Mouse (Mus musculus): ENCODE data around the gene Med19. TPM values are rescaled to one million over a fixed set of nuclear protein-coding genes. Genes with fewer than 3 reads are reported as not detected.

The Med19 gene
- polyA plus RNA-seq, 1 experiment from 2014 or later, result 34.5 TPM

DNA sequence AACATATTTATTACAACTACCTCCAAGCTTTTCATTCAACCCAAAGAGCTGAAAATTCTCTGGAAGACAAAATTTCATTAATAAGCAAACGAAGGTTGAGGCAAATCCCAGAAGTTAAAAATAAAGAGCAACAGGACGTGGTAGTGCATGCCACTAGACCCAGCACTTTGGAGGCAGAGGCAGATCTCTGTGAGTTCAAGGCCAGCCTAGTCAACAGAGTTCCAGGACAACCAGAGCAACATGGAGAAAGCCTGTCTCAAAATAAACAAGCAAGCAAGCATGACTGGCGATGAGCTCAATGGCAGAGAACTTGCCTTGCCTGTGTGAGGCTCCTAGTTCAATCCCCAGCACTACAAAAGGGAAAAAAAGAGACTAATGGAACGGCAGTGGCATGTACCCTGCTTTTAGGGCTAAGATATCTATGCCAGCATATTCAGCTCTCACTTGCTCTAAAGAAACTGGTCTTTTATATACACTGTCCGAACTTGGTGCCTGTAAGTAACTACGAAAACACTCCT is 31.1 kb upstream of the Med19 start:
- H3K4me1 ChIP-seq, result peaks cover 28% of the 10 kb centered on the region
- WGBS, result 94% methylated on average over 6 of the region's 6 CpGs
- no peak overlapping the region for H3K9ac ChIP-seq
- H3K9me3 ChIP-seq, result no peaks in the 10 kb centered on the region
- H3K4me2 ChIP-seq (replicated peaks), result peak overlapping the region; percentile 16
- H3K36me3 ChIP-seq, result no peaks in the 10 kb centered on the region
- H3K27me3 ChIP-seq, result no peaks in the 10 kb centered on the region
- no peak overlapping the region for H3K27ac ChIP-seq
- ATAC-seq (ENCODE audit: low FRiP score, low read depth), result no peak
- no peak overlapping the region for H3K4me3 ChIP-seq

DNA sequence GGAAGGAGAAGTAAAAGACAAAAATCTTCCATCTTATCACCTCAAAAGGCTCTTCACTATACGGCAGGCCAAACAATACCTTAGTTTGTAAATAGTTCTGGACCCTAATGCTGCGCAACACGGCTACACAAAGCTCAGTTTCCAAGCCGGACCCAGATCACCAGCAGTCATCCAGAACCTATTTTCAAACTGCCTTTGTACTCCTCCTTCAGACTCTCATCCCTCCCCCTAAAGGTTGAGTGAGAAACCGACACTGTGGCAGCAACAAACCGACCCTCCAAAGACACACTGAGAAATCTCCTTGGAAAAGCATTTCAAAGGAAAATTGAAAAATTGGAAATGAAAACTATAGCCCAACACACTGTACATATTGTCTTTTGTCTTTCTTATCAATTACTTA is 29.8 kb upstream of the Med19 start:
- H3K27me3 ChIP-seq, result no peaks in the 10 kb centered on the region
- peak overlapping the region; percentile 76 for H3K4me2 ChIP-seq (replicated peaks)
- H3K27ac ChIP-seq, result no peak overlapping the region
- 57% methylated on average over 6 of the region's 6 CpGs for WGBS
- no peaks in the 10 kb centered on the region for H3K9me3 ChIP-seq
- no peaks in the 10 kb centered on the region for H3K36me3 ChIP-seq
- peak overlapping the region; percentile 59 for H3K9ac ChIP-seq
- no peak for ATAC-seq (ENCODE audit: low FRiP score, low read depth)
- peak overlapping the region; percentile 62 for H3K4me3 ChIP-seq
- peaks cover 24% of the 10 kb centered on the region for H3K4me1 ChIP-seq

DNA sequence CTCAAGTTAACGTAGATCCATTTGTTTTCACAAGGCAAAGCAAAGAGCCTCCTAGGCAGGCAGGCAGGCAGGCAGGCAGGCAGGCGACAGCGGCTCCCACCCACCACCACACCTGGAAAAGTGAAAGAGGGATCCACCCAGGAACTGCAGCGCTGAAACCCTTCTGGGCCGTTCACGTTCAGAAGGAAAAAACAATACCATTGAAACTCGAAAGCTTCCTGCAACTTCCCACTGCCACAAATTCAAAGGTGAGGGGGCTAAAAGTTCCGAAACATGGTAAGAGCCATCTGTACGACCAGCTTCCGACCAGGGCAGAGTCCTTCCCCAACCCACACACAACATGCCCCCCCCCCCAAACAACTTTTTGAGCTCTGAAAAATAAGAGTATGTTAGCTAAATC is 28.5 kb upstream of the Med19 start:
- H3K27me3 ChIP-seq, result no peaks in the 10 kb centered on the region
- H3K9me3 ChIP-seq, result no peaks in the 10 kb centered on the region
- peak overlapping the region; percentile 76 for H3K4me2 ChIP-seq (replicated peaks)
- WGBS, result under 1% methylated on average over 10 of the region's 10 CpGs
- peak overlapping the region; percentile 84 for H3K9ac ChIP-seq
- no peak for ATAC-seq (ENCODE audit: low FRiP score, low read depth)
- H3K27ac ChIP-seq, result peak overlapping the region; percentile 94
- H3K36me3 ChIP-seq, result no peaks in the 10 kb centered on the region
- peaks cover 18% of the 10 kb centered on the region for H3K4me1 ChIP-seq
- peak overlapping the region; percentile 62 for H3K4me3 ChIP-seq

DNA sequence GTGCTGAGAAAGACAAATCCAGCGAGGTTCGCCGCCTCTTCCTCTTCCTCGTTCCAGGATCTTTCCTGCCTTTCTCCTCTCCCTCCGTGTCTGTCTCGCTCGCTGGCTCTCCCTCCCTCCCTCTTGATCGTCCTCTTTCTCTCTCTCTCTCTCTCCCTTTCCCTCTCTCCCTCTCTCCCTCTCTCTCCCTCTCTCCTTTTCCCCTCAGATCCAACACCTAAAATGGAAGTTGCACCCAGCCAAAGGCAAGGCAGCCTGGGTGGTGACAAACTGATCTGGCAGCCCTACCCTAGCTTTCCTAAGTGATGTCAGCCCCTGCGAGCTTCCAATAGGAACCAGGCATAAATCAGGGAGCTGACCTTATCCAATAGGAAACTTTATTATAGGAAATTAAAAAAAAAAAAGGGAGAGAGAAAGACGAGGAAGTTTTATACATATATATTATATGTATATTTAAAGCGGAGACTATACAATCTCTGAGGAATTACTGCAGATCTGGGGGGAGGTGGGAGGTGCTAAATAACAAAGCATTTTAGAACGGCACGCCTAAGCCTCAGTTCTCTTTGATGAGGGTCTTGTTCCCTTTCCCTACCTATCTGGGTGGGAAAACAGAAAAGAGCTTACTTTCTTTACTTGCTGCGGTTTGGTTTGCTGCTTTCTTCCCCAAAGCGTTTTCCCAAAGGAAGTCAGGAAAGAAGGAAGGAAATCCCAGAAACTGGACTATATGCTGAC is 27.6 kb upstream of the Med19 start, which contains the start of gene Ctnnd1:
Gene Ctnnd1 (minus strand): TSS at position 302 of the 732 bp plus-strand sequence.
- peaks cover 18% of the 10 kb centered on the region for H3K4me1 ChIP-seq
- peak; percentile 98 for ATAC-seq (ENCODE audit: low FRiP score, low read depth)
- H3K9ac ChIP-seq, result peak within 1 kb of the TSS; percentile 84
- 0% methylated on average over 15 of the region's 15 CpGs for WGBS
- peak within 1 kb of the TSS; percentile 76 for H3K4me2 ChIP-seq (replicated peaks)
- H3K27me3 ChIP-seq, result no peaks in the 10 kb centered on the region
- H3K36me3 ChIP-seq, result no peaks in the 10 kb centered on the region
- peak within 1 kb of the TSS; percentile 94 for H3K27ac ChIP-seq
- peak within 1 kb of the TSS; percentile 62 for H3K4me3 ChIP-seq
- no peaks in the 10 kb centered on the region for H3K9me3 ChIP-seq

DNA sequence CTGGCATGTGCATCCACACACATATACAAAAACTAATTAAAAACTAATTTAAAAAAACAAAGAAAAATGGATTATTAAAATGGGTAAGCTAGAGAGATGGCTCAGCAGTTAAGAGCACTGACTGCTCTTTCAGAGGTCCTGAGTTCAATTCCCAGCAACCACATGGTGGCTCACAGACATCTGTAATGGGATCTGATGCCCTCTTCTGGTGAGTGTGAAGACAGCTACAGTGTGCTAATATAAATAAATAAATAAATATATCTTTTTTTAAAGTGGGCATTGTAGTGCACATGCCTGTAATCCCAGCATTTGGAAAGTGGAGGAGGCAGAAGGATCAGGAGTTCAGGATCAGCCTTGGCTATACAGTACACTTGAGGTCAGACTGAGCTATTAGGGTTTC is 24.8 kb upstream of the Med19 start:
- Histone ChIP-seq H3K27ac (no peak overlapping the region), H3K4me2 (replicated peaks) (no peak overlapping the region), H3K27me3 (no peaks in the 10 kb centered on the region), H3K4me1 (peaks cover 7% of the 10 kb centered on the region), H3K4me3 (no peak overlapping the region), H3K9me3 (no peaks in the 10 kb centered on the region), H3K9ac (no peak overlapping the region), H3K36me3 (no peaks in the 10 kb centered on the region)
- no peak for ATAC-seq (ENCODE audit: low FRiP score, low read depth)

DNA sequence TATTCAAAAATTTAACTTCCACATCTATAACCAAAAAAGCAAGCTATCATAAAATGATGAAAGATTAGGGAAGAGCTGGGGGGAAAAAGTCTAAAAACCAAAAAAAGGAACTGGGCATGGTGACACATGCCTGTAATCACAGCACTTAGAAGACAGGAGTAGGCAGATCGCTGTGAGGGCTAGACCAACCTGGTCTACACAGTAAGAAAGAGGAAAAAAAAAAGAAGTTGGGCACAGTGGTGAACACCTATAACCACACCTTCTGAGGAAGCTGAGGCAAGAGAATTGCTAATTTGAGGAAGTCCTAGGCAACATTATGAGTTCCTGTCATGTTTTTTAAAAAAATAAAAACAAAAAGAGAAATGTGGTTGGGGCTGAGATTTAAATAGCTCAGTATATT is 22.3 kb upstream of the Med19 start:
- Histone ChIP-seq H3K36me3 (no peaks in the 10 kb centered on the region), H3K9ac (no peak overlapping the region), H3K9me3 (no peaks in the 10 kb centered on the region), H3K27me3 (no peaks in the 10 kb centered on the region), H3K4me3 (no peak overlapping the region), H3K4me1 (no peaks in the 10 kb centered on the region), H3K27ac (no peak overlapping the region), H3K4me2 (replicated peaks) (no peak overlapping the region)
- no peak for ATAC-seq (ENCODE audit: low FRiP score, low read depth)
- WGBS, result 81% methylated on average over 1 of the region's 1 CpGs

DNA sequence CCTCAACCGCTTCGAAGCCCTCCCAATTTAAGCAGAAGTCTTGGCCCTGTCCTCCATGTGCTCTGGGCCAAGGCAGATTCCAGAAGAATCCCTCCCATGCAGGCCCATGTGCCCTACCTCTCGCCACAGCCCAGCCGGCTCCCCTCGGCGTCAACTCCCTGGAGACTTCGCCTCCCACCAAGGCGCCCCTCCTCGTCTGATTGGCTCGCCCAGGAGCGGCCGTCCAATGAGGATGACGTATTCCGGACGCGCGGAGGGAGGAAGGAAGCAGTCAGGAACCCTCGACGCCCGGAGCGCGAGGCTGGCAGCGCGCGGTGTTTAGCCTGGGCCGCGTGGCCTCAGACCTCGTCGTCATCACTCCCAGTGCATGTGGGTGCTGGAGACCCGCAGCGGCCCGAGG is 19.4 kb upstream of the Med19 start, which contains the start of gene Btbd18:
Gene Btbd18 (plus strand): TSS at position 274 of the 400 bp plus-strand sequence.
- Histone ChIP-seq H3K27ac (no peak within 1 kb of the TSS), H3K4me1 (no peaks in the 10 kb centered on the region), H3K4me2 (replicated peaks) (no peak within 1 kb of the TSS), H3K4me3 (no peak within 1 kb of the TSS), H3K9me3 (no peaks in the 10 kb centered on the region), H3K9ac (no peak within 1 kb of the TSS), H3K27me3 (no peaks in the 10 kb centered on the region), H3K36me3 (no peaks in the 10 kb centered on the region)
- ATAC-seq (ENCODE audit: low FRiP score, low read depth), result no peak
- 92% methylated on average over 32 of the region's 32 CpGs for WGBS

DNA sequence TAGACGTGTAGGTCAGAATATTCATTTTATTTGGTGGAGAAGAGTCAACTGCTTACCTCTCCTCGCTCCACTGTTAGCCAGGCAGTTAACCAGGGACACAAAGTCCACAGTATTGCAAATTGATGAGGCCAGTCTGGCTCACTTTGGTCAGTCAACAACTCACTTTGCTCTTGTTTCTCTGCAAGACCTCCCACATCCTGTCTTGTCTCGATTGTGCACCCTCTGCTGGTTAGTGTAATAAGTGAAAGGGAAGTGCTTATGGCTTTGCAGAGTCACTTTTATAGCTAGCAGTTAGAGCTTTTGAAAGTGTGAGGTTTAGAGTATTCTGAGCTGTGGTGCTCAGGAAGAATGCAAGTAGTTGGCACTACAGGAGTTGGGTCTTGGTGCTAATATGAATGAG is 17.9 kb upstream of the Med19 start:
- H3K9me3 ChIP-seq, result no peaks in the 10 kb centered on the region
- WGBS, result 65% methylated on average over 3 of the region's 3 CpGs
- no peaks in the 10 kb centered on the region for H3K36me3 ChIP-seq
- no peak overlapping the region for H3K4me3 ChIP-seq
- no peak overlapping the region for H3K9ac ChIP-seq
- no peaks in the 10 kb centered on the region for H3K27me3 ChIP-seq
- H3K4me2 ChIP-seq (replicated peaks), result no peak overlapping the region
- no peak for ATAC-seq (ENCODE audit: low FRiP score, low read depth)
- no peaks in the 10 kb centered on the region for H3K4me1 ChIP-seq
- no peak overlapping the region for H3K27ac ChIP-seq

DNA sequence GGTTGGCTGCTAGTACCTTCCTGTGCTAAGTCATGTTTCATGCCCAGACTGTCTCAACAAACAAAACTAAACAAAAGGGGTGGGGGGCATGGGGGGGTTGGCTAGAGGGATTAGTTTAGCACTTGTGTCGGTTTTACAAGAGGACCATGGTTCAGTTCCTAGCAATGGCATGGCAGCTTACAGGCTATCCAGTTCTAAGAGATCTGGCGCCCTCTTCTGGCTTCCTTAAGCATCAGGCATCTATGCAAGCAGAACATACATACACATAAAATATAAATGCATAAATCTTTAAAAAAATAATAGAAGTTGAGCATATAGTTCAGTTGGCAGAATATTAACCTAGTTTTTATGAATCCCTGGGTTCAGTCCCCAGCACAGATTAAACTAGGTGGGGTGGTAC is 15.3 kb upstream of the Med19 start:
- no peaks in the 10 kb centered on the region for H3K36me3 ChIP-seq
- no peaks in the 10 kb centered on the region for H3K9me3 ChIP-seq
- no peaks in the 10 kb centered on the region for H3K27me3 ChIP-seq
- no peak for ATAC-seq (ENCODE audit: low FRiP score, low read depth)
- 38% methylated on average over 2 of the region's 2 CpGs for WGBS
- no peak overlapping the region for H3K4me2 ChIP-seq (replicated peaks)
- no peak overlapping the region for H3K4me3 ChIP-seq
- H3K27ac ChIP-seq, result no peak overlapping the region
- no peak overlapping the region for H3K9ac ChIP-seq
- no peaks in the 10 kb centered on the region for H3K4me1 ChIP-seq

DNA sequence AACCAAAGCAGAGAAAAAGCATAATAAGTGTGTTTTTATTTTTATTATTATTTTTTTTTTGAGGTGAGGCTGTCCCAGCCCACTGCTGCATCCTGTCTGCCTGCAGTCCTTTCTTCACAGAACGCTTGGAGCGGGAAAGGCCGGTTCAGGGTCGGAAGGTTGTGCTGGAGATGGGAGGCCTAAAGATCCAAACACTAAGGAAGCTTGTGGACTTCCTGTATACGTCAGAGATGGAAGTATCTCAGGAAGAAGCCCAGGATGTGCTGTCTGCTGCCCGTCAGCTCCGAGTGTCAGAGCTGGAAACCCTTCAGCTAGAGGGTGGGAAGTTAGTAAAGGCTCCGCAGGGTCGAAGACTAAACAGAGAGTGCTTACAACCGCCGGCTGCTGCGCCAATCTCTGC is 12.1 kb upstream of the Med19 start:
- H3K9ac ChIP-seq, result no peak overlapping the region
- H3K4me2 ChIP-seq (replicated peaks), result no peak overlapping the region
- H3K36me3 ChIP-seq, result peaks cover 10% of the 10 kb centered on the region
- peaks cover 10% of the 10 kb centered on the region for H3K4me1 ChIP-seq
- WGBS, result 65% methylated on average over 12 of the region's 12 CpGs
- no peaks in the 10 kb centered on the region for H3K27me3 ChIP-seq
- no peaks in the 10 kb centered on the region for H3K9me3 ChIP-seq
- ATAC-seq (ENCODE audit: low FRiP score, low read depth), result no peak
- H3K4me3 ChIP-seq, result no peak overlapping the region
- no peak overlapping the region for H3K27ac ChIP-seq

DNA sequence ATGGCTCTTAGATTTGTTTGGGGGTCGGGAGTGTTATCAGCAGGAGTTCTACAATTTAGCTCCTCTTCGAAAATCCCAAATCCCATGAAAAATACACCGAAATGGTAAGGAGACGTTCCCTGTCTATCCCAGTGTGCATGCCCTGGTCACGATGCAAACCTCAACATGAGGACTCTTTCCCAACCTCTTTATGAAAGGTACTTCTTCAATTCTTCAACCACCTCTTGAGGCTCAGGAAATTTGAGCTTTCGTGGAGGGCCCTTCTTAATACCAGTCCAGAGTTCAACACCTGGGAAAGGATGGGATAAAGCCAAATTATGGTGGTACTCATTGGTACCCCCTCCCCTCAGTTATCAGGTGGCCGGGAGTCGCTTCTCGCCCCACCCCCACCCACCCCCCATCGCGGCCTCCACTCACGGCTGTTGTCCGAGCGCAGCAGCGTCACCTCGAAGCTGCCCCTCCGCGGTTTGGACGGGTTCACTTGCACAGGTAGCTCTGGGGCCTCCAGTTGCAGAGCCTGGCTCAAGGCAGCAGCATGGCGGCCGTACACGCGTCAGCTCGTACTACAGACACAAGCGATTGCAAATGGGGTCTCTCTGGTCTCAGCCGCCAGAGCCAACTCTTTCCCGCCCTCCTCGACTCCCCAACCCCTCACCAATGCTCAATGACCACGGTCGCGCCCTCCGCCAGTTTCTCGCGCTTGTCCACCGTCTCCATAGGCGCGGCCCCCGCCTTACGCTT is 8.2 kb upstream of the Med19 start:
- WGBS, result 3% methylated on average over 39 of the region's 39 CpGs
- peak; percentile 75 for ATAC-seq (ENCODE audit: low FRiP score, low read depth)
- Histone ChIP-seq H3K27me3 (no peaks in the 10 kb centered on the region), H3K36me3 (peaks cover 34% of the 10 kb centered on the region), H3K9me3 (no peaks in the 10 kb centered on the region), H3K4me3 (peak overlapping the region; percentile 94), H3K9ac (peak overlapping the region; percentile 90), H3K4me1 (peaks cover 10% of the 10 kb centered on the region), H3K4me2 (replicated peaks) (peak overlapping the region; percentile 73), H3K27ac (peak overlapping the region; percentile 94)

DNA sequence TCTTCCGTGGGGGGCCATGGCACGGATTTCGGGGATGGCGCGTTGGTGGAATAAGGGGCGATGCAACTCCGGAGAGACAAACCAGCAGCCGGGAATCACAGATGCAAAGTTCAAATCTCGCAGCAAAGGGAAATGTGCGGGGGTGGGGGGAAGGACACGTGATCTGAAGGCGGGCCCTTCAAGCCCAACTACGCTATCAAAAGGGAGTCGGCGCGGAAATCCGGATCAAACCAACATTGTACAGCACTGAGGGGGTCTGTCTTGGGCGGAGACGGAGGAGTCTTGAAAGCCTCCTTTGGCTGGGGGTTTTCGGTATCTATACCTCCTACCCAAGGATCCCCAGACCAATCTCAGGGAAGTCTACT is 7.7 kb upstream of the Med19 start, which contains the start of gene Selenoh:
Gene Selenoh (minus strand): TSS at position 202 of the 365 bp plus-strand sequence.
- H3K27ac ChIP-seq, result peak within 1 kb of the TSS; percentile 94
- peak within 1 kb of the TSS; percentile 90 for H3K9ac ChIP-seq
- peak within 1 kb of the TSS; percentile 73 for H3K4me2 ChIP-seq (replicated peaks)
- no peaks in the 10 kb centered on the region for H3K27me3 ChIP-seq
- peaks cover 10% of the 10 kb centered on the region for H3K4me1 ChIP-seq
- H3K36me3 ChIP-seq, result peaks cover 40% of the 10 kb centered on the region
- peak; percentile 97 for ATAC-seq (ENCODE audit: low FRiP score, low read depth)
- H3K9me3 ChIP-seq, result no peaks in the 10 kb centered on the region
- under 1% methylated on average over 20 of the region's 20 CpGs for WGBS
- peak within 1 kb of the TSS; percentile 94 for H3K4me3 ChIP-seq

All from limb, embryonic 13.5 days (tissue).